Mouse (Mus musculus): Measurements from ENCODE around the gene Dao.

DNA sequence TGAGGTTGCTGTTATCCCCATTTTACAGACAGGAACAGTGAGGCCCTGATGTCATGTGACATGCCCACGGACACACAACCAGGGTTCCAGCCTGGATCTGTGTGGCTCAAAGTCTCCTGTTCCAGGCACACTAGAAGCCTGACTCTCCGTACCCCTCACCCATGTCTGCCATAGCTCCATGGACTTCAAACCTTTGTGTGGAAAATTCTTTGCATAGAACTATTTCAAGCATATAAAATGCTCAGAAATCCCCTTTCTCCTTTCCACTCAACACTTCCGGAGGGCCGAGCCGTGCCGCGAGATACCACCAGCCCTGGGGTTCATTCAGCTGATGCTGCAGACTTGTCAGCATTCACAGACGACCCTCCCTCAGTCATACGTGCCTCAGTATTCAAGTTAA is 64.0 kb downstream of the Dao start:
- TF ChIP-seq HCFC1 (IDR thresholded peaks at IDR 0.05; ENCODE audit: borderline replicate concordance, insufficient read depth, low read length) (no peak), CHD2 (IDR thresholded peaks at IDR 0.05; ENCODE audit: low read depth, low read length) (no peak), ZC3H11A (IDR thresholded peaks at IDR 0.05; ENCODE audit: borderline replicate concordance, low read depth, low read length) (no peak), ZNF384 (IDR thresholded peaks at IDR 0.05; ENCODE audit: low read depth, low read length) (no peak)
